Mouse (Mus musculus): ENCODE measurements around the gene Boll. TPM values are rescaled to one million over a fixed set of nuclear protein-coding genes. Genes with fewer than 3 reads are reported as not detected.

Gene Boll
- polyA plus RNA-seq, 1 experiment from 2014 or later: not detected

Other genes starting within 250 kb of the Boll start
- 165 and 174 TPM in 2 replicates for gene Mob4, start 232.2 kb downstream of the Boll start, polyA plus RNA-seq (2015; fragmentation: Nextera tagmentation; extraction: Ambion mirVana)
- gene Rftn2, start 136.7 kb downstream of the Boll start, polyA plus RNA-seq (2015; fragmentation: Nextera tagmentation; extraction: Ambion mirVana): 6.9 and 9.2 TPM in 2 replicates
- 3.4 and 4.0 TPM in 2 replicates for gene Mars2, start 126.3 kb downstream of the Boll start, polyA plus RNA-seq (2015; fragmentation: Nextera tagmentation; extraction: Ambion mirVana)
- gene Plcl1, start 42.5 kb upstream of the Boll start, polyA plus RNA-seq (2015; fragmentation: Nextera tagmentation; extraction: Ambion mirVana): 4.6 and 4.8 TPM in 2 replicates